Mouse (Mus musculus) midbrain, embryonic 11.5 days (tissue): ENCODE results near the gene Elp4. TPM values are rescaled to one million over a fixed set of nuclear protein-coding genes. Genes with fewer than 3 reads are reported as not detected.

Source experiments
- ATAC-seq: fragments of 200-750 bp; cut with Nextera tagmentation; 2 replicates; pipeline ENCODE4 v1.8.0; 2017; ENCODE audit warnings: moderate TSS enrichment, moderate library complexity; ENCODE audit not compliant: low FRiP score
- DNase-seq: peaks from one replicate; pipeline ENCODE4 v3.0.0; 2015; ENCODE audit warnings: low spot score; ENCODE audit errors: missing footprints
- H3K27ac ChIP-seq: fragments of 300-500 bp; sonication (generic); 2 replicates; pipeline ENCODE4 v1.5.1; 2014; ENCODE audit warnings: low read depth, low read length
- H3K27me3 ChIP-seq: fragments of 300-500 bp; sonication (generic); 2 replicates; pipeline ENCODE4 v1.6.1; 2014; ENCODE audit warnings: mild to moderate bottlenecking, low read length, moderate library complexity, mixed read lengths; ENCODE audit not compliant: control insufficient read depth, insufficient read depth
- H3K36me3 ChIP-seq: fragments of 300-500 bp; sonication (generic); 2 replicates; pipeline ENCODE4 v1.6.1; 2014; ENCODE audit warnings: mild to moderate bottlenecking, low read length, moderate library complexity, mixed read lengths; ENCODE audit not compliant: control insufficient read depth, insufficient read depth
- H3K4me1 ChIP-seq: fragments of 300-500 bp; sonication (generic); 2 replicates; pipeline ENCODE4 v1.6.1; 2014; ENCODE audit warnings: low read length; ENCODE audit not compliant: control insufficient read depth, insufficient read depth
- H3K4me2 ChIP-seq: fragments of 300-500 bp; sonication (generic); 2 replicates; pipeline ENCODE4 v1.6.1; 2014; ENCODE audit warnings: mild to moderate bottlenecking, moderate library complexity
- H3K4me3 ChIP-seq: fragments of 300-500 bp; sonication (generic); 2 replicates; pipeline ENCODE4 v1.5.1; 2014; ENCODE audit warnings: low read depth, low read length
- H3K9ac ChIP-seq: fragments of 300-500 bp; sonication (generic); 2 replicates; pipeline ENCODE4 v1.6.1; 2014; ENCODE audit warnings: low read length
- H3K9me3 ChIP-seq: fragments of 300-500 bp; sonication (generic); 2 replicates; pipeline ENCODE4 v1.6.1; 2016; ENCODE audit warnings: low read length; ENCODE audit not compliant: control insufficient read depth
- WGBS: fragments of 180-500 bp; shearing (Covaris S2); extraction: QIAGEN DNeasy Blood & Tissue Kit; methylation state at CpG from one replicate; pipeline ENCODE4 v1.1.7; 2014; 5-methylcytosine and 5-hydroxymethylcytosine counted together
- polyA plus RNA-seq: library from polyadenylated mRNA; unstranded; fragments of >200 nt; fragmentation: Nextera tagmentation; extraction: Ambion mirVana; gene quantifications from 2 replicates; pipeline ENCODE4 v1.2.1, GENCODE M21; 2014

The Elp4 gene
- polyA plus RNA-seq, 1 experiment from 2014 or later: 59.6 TPM

DNA sequence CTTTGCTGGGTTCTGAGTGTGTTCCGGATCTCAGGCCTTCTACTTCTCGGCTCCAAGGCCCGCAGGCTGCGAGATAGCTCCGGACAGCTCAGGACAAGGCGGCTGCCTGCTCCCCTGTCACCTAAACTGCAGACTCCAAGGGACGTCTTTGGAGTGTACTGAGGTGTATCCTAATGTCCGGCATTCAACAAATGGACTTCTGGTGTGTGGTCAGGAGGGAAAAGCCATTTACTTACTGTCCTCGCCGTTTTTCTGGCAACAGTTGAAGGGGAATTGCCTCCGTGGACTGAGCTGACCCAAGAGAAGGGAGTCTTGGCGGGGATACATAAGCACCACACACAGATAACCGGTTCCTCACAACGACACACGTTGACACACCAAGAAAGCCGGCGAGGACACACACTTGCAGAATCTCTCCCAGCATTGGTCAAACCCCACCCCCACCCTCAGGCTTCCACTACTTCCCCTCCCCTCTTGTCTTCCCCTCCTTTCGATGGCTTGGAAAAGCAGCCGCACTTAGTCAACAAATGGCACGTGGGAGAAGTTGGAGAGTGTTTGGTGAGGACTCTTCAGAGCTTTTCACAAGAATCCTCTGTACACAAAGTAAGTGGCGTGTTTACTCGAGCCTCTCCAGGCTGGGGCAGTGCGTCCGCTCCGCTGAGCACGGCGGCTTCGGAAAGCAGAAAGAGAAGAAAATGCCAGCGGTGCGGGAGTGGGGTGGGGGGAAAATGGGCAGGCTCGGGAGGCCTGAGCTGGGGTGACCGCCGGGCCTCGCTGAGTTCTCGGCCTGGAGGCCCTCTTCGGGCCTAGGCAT lies 230.1 kb downstream of the Elp4 start:
- H3K9me3 ChIP-seq: no peaks in the 10 kb centered on the region
- peak overlapping the region; percentile 53 for H3K27ac ChIP-seq
- H3K4me1 ChIP-seq: peaks cover 4% of the 10 kb centered on the region; the same call in 1 of the 2 replicates
- H3K27me3 ChIP-seq: peaks cover 89% of the 10 kb centered on the region
- ATAC-seq (peak; percentile 6; the same call in 1 of the 2 replicates), DNase-seq (peak; percentile 96)
- peak overlapping the region; percentile 61 for H3K4me2 ChIP-seq
- WGBS: under 1% methylated on average over 36 of the region's 36 CpGs
- no peaks in the 10 kb centered on the region for H3K36me3 ChIP-seq
- peak overlapping the region; percentile 40 for H3K4me3 ChIP-seq
- peak overlapping the region; percentile 61 for H3K9ac ChIP-seq

DNA sequence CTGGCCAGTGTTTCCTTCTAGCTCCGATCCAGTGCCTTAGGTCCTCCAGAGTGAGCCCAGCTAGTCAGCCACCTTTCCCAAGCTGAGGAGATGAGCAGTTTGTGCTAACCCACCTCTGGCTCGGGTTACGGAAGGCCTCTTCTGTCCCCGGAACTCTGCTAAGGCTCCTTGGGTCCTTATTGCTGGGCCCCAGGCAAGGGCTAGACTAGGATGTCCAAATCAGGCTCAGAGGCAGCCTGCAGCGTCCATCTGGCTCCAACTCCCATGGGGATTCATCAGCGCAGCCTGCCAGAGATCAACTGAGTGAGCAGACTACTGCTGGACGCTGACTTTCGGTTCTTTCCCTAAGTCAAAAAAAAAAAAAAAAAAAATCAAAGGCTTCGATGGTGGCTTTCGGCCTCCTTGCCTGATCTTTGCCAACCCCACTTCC lies 230.7 kb downstream of the Elp4 start:
- WGBS: 1% methylated on average over 10 of the region's 10 CpGs
- peaks cover 89% of the 10 kb centered on the region for H3K27me3 ChIP-seq

GRCm38 (mm10) chr2:105673054-105673453 lies 231.3 kb downstream of the Elp4 start:
- DNase-seq (peak; percentile 91), ATAC-seq (no peak)
- Histone ChIP-seq H3K27me3 (peaks cover 95% of the 10 kb centered on the region), H3K9me3 (no peaks in the 10 kb centered on the region), H3K27ac (no peak overlapping the region; the same call in 1 of the 2 replicates), H3K4me3 (peak overlapping the region; percentile 40), H3K4me1 (peaks cover 4% of the 10 kb centered on the region; the same call in 1 of the 2 replicates), H3K36me3 (no peaks in the 10 kb centered on the region), H3K4me2 (peak overlapping the region; percentile 61), H3K9ac (peak overlapping the region; percentile 61; the same call in 1 of the 2 replicates)
- WGBS: 2% methylated on average over 6 of the region's 6 CpGs

More for the DNA sequence above, 230.7 kb downstream of the Elp4 start:
- H3K4me3 ChIP-seq: peak overlapping the region; percentile 40
- H3K9me3 ChIP-seq: no peaks in the 10 kb centered on the region
- DNase-seq (peak; percentile 95), ATAC-seq (no peak)
- peak overlapping the region; percentile 61 for H3K4me2 ChIP-seq
- no peaks in the 10 kb centered on the region for H3K36me3 ChIP-seq
- peak overlapping the region; percentile 53; the same call in 1 of the 2 replicates for H3K27ac ChIP-seq
- peak overlapping the region; percentile 61 for H3K9ac ChIP-seq
- peaks cover 4% of the 10 kb centered on the region; the same call in 1 of the 2 replicates for H3K4me1 ChIP-seq

- ATAC-seq (no peak), DNase-seq (no peak)
- H3K4me3 ChIP-seq: peak overlapping the region; percentile 40; the same call in 1 of the 2 replicates
- WGBS: under 1% methylated on average over 16 of the region's 16 CpGs
- H3K36me3 ChIP-seq: no peaks in the 10 kb centered on the region
- H3K9ac ChIP-seq: peak overlapping the region; percentile 7
- H3K9me3 ChIP-seq: no peaks in the 10 kb centered on the region
- peaks cover 95% of the 10 kb centered on the region for H3K27me3 ChIP-seq
- H3K4me2 ChIP-seq: peak overlapping the region; percentile 61
- no peak overlapping the region; the same call in 1 of the 2 replicates for H3K27ac ChIP-seq
- peaks cover 4% of the 10 kb centered on the region; the same call in 1 of the 2 replicates for H3K4me1 ChIP-seq
Measured at GRCm38 (mm10) chr2:105672596-105672960, 231.8 kb downstream of the Elp4 start.

DNA sequence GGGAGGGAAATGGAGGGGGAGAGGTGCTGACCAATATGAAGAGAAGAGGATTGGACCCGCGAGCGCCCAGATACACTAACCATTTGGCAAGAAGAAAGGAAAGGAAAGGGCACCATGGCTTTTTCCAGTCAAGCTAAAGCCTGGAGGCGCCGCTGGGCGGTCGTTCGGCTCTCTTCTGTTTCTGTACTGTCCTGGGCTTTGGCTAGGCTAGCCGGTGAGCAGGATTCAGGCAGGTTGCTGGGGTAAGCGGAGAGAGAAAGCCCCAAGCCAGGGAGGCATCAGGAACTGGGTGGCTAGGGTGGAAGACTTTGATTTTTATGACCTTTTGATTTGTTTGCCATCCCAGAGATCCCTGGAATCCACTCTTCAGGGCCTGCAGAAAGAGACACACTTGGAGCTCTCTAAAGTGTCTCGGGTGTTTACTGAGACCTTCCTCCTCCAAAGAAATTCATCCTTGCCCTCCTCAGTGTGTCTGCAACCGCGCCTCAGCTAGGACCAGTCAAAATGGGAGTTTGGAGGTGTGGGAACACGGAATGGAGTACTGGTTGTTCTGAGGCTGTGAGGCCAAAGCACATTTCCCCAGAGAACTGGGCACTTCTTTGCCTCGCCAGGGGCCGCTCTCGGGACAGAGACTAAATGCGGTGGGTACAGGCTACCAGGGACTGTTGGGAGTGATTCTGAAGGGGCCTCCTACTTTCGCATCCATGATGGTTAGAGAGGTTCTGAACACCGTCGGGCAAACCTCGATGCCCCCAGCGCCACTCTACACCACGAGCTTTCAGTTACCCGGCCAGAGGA lies 232.4 kb downstream of the Elp4 start:
- Histone ChIP-seq H3K9me3 (no peaks in the 10 kb centered on the region), H3K4me2 (peak overlapping the region; percentile 61), H3K9ac (peak overlapping the region; percentile 7), H3K36me3 (no peaks in the 10 kb centered on the region), H3K4me3 (peak overlapping the region; percentile 40), H3K27ac (peak overlapping the region; percentile 5; the same call in 1 of the 2 replicates), H3K4me1 (peaks cover 4% of the 10 kb centered on the region), H3K27me3 (peaks cover 95% of the 10 kb centered on the region)
- WGBS: under 1% methylated on average over 25 of the region's 25 CpGs
- DNase-seq (peak; percentile 95), ATAC-seq (no peak)

DNA sequence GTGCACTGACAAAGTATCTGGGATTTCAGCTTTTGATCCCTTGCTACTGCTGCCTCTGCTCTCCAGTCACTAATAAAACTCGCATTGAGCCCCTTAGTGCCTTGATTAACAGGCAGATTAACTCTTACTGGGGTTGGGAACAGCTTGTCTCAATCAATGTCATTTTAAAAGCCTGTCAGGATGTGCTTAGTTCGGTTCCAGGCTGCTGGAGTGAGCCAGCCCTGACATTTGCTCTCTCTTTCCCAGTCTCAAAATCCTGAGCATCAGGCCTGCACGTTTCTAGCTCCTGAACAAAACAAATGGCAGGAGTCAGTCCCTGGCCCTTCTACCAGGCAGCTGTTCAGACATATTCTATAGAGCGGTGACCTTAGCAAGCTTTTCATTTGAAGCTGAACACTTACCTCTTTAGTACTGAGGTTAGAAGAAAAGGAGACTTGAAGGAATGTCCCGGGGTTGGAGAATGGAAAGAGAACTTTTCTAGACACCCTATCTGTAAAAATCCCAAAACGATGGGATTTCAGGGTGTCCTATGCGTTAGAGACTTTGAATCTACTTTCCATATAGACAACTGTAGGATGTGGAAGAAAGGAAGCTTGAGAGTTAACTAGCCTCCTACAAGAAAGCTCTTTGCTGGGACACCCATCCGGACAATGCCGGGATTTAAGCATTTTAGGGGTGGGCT lies 233.1 kb downstream of the Elp4 start:
- H3K4me1 ChIP-seq: peaks cover 8% of the 10 kb centered on the region
- peak; percentile 92 for DNase-seq
- H3K4me3 ChIP-seq: peak overlapping the region; percentile 40
- H3K27ac ChIP-seq: peak overlapping the region; percentile 5; the same call in 1 of the 2 replicates
- peak overlapping the region; percentile 61 for H3K4me2 ChIP-seq
- peak overlapping the region; percentile 10; the same call in 1 of the 2 replicates for H3K9ac ChIP-seq
- WGBS: 1% methylated on average over 9 of the region's 9 CpGs
- H3K9me3 ChIP-seq: no peaks in the 10 kb centered on the region
- peaks cover 95% of the 10 kb centered on the region for H3K27me3 ChIP-seq
- no peak for ATAC-seq
- H3K36me3 ChIP-seq: no peaks in the 10 kb centered on the region

DNA sequence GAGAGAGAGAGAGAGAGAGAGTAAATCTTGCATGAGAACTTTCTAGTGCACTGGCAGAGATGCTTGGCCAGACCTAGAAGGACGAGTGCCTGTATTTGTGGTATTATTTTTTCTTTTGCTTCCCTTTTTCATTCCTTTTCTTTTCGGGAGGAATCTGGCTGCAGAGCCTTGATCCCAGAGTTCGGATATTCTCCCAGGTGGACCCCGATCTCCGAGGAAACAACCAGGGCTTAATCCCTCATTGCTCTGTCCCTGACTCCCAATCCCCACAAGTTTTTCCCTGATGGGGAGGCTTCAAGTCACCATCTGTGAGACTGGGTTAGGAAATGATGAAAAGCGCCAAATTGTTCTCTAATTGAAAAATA lies 233.7 kb downstream of the Elp4 start:
- peak overlapping the region; percentile 56; the same call in 1 of the 2 replicates for H3K9ac ChIP-seq
- H3K4me3 ChIP-seq: peak overlapping the region; percentile 40
- peak overlapping the region; percentile 61 for H3K4me2 ChIP-seq
- peaks cover 8% of the 10 kb centered on the region for H3K4me1 ChIP-seq
- H3K27me3 ChIP-seq: peaks cover 96% of the 10 kb centered on the region
- H3K27ac ChIP-seq: no peak overlapping the region
- DNase-seq (peak; percentile 93), ATAC-seq (no peak)
- no peaks in the 10 kb centered on the region for H3K36me3 ChIP-seq
- WGBS: 2% methylated on average over 6 of the region's 6 CpGs
- no peaks in the 10 kb centered on the region for H3K9me3 ChIP-seq

DNA sequence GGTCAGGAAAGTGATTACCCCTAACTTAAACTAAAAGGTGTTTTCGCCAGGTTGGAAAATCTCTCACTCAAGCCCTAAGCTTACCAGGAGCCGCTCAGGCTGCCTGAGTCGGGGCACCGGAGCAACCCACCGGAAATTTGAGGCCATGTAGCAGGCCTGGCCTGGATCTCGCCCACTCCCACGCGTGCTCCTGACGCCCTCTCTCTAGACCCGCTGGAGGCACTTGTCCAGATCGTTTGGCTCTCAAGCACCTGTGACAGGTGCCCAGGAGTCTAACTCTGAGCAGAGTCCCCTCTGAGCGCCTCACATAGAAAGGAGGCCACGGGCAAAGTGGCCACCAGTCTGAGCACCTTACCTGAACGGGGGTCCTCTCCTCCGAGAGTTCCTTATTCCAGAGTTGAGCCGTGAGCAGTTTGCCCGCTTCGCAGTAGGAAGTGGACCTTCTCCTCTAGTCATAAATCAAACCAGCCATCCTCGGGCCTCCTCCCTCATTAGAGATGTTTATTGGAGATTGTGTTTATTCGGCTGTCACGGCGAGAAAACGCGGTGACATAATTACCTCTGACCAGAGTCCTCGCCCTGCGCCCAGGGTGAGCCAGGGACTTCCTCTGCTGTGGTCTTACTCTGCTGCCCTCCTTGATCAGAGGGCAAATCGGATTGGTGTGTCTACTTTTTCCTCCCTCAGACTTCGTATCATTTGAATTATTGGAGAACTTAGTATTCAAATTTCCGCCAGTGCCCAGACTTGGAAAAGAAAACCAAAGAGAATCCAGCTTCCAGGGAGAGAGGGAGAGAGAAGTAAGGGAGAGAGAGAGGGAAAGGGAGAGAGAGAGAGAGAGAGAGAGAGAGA lies 234.3 kb downstream of the Elp4 start:
- DNase-seq (peak; percentile 95), ATAC-seq (no peak)
- peak overlapping the region; percentile 40 for H3K4me3 ChIP-seq
- H3K4me2 ChIP-seq: peak overlapping the region; percentile 61
- H3K36me3 ChIP-seq: no peaks in the 10 kb centered on the region
- no peak overlapping the region for H3K27ac ChIP-seq
- peak overlapping the region; percentile 56 for H3K9ac ChIP-seq
- under 1% methylated on average over 29 of the region's 29 CpGs for WGBS
- H3K27me3 ChIP-seq: peaks cover 98% of the 10 kb centered on the region
- no peaks in the 10 kb centered on the region for H3K9me3 ChIP-seq
- peaks cover 8% of the 10 kb centered on the region for H3K4me1 ChIP-seq
